Mouse (Mus musculus) E14TG2a.4 (cell line): ENCODE measurements around the gene Krt36.

Experiments
- CTCF ChIP-seq: conservative IDR thresholded peaks from 2 replicates; pipeline ENCODE4 v1.5.1; 2014; ENCODE audit warnings: low read length
- NANOG ChIP-seq: IDR thresholded peaks from 2 replicates; pipeline ENCODE4 v1.6.1; 2014; ENCODE audit warnings: borderline replicate concordance, low read length, mixed read lengths
- POU5F1 ChIP-seq: IDR thresholded peaks from 2 replicates; pipeline ENCODE4 v1.6.1; 2014; ENCODE audit warnings: low read length, borderline replicate concordance

DNA sequence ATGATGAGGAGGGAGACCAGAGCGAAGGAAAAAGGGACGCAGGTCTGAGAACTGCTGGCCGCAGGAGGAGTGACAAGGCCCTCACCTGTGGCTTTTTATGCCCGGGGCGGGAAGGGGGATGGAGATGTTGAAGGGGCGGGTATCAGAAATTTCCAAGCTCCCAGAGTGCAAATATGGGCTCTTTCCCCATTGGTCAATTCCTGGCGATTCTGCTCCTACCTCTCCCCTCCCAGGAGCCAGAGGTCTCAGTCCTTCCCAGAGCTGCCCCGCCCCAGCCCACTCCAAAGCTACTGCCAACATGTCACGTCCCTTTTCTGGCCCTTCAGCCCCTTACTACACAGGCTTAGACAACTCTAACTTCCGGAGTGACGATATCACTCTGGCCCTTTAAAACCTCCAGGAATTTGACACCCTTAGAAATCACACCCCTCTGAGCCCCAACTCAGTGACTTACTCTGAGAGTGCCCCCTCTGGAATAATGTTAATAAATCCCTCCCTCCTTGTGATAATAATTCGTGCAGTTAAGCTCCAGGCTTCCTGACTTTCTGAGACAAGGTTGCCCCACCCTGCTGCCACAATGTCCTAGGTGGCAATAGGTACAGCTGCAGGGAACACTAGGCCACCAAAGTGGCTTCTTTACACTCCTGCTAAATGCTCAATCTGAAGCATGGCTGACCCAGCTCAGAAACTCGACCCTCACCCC lies 40.6 kb upstream of the Krt36 start:
- TF ChIP-seq CTCF (no peak), POU5F1 (no peak), NANOG (no peak)
